Mouse (Mus musculus) lung, postnatal 10 days (tissue): ENCODE measurements at regions not wholly inside any gene's neighbourhood (a gene's known extent, or its start where the extent isn't known, plus 50 kb on each side); places are given as distances from the start of the nearest gene placed in this dataset.
A peak's percentile ranks its signal among the peaks of the same experiment; 100 is the strongest.

Experiments used
- DNase-seq: peaks from one replicate; pipeline ENCODE4 v3.0.0; 2021

DNA sequence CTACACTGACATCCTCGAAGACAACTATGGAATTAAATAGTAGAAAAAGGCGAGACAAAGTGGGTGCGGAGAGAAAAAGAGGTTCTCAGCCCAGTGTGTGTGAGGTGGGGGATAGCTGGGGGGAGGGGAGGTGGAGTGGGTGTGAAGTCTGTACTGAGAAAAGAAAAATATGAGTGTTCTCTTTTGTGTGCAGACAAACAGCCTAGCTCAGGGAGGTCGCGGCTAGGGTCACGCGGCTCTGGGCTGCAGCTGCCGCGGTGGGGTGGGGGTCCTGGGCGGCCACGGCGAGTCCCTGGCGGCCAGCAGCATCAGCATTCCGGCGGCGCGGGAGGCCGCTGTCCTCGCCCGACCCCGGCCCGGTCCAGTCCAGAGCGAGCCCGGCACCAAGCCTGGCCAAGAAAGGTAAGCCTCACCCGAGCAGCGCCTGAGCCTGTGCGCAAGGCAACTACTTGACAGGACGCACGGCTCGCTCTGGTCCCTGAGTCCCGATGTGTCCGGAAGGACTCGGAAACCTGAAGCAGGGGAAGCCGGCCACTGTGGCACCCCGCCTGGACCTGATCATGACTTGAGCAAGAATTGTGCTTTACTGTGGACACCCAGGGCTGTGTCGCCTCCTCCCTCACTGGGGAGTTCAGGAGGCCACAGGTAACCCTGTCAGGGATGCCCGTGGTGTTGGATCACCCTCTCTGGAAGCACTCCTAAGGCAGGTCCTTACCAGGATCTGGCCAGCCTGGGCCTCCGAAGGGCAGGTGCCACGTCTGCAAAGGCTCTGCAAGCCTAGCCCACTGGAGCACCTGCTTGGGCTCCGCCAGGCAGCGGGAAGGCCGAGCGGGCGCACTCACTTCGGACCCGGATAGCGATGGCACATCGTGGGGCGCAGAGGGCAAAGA lies 91.4 kb upstream of the Dio3 start:
- no peak for DNase-seq

DNA sequence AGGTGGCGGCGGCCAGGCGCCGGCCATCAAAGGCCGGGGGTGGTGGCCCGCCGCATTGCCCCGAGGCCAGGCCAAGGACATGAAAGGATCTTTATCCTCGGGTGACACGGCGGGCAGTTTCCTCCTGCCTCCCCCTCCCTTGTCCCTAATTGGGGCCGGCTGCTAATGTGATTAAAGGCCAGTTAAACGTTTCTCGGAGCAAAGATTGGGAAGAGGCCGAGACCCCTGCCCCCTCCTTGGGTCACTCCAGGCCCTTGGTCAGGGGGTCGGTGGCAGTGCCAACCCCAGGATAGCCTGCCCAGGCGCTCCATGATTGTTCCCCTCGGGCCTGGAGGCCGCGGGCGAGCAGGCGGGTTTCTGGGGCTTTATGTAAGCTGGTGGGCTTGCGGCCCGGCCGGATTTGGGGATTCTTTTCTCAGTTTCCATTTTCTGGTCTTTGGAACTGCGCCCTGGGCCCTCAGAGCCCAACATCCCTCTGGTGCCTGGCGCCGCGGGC lies 90.7 kb upstream of the Dio3 start:
- no peak for DNase-seq

DNA sequence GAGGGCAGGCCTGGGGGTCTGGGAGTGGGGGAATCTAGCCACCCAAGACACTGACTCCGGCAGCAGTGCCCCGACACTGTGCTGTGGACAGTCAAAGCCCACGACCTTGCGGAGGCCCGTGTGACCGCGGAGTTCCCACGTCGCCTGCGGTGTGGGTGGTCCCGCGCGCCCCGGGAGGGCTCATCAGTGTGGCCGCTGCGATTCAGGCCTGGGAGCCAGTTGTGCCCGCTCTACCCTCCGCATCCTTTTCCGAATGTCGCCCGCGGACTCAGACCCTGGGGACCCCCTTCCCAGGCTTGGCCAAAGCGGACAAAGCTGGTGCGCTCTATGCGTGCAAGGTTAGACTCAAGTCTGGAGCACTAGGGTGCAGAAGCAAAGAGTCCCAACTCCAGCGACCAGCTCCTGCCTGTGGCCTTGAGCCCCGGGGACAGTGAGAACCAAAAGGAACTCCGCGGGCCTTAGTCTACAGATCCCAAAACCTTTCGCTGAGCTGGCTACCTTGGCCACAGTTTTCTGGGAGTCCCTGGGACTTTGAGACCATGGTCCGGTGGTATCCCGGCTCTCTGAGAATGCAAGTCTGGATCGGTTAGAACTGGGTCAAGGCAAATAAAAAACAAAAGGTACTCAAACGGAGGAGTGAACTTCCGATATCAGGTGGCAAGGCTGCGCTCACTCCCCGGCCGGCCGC lies 90.1 kb upstream of the Dio3 start:
- DNase-seq, result no peak

DNA sequence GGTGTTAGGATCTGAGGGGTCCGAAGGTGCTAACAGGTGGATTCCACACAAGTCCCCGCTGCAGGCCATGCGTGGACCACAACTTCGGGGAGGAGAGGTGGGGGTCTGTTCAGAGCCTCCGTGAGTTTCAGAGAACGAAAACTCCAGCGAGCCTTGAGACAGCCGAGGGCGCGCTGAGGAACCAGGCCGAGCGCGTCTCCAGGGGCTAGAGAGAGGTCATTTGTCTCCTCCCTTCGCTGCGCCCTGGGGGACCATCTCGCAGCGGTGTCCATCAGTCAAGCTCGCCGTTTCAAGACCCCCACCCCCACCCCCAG lies 89.6 kb upstream of the Dio3 start:
- no peak for DNase-seq

- no peak for DNase-seq
Measured at GRCm38 (mm10) chr12:110192186-110192585, 86.7 kb upstream of the Dio3 start.

DNA sequence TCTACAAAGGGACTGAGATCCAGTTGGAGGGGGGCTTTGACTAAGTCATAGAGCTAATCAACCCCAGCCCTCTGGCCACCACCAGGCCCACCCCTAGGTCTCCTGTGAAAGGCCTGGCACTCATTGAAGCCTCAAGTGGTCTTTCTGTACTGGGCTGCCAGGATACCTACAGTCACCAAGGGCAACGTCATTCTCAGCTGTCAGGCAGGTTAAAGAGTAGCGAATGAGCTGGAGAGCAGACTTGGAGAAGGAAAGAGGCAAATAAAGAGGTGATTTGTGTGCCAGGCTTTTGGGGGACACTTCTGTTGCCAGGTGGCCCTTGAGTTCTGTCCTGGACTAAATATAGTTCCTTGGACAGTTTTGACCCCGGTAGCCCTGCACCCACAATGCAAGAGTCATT lies 81.5 kb upstream of the Dio3 start:
- peak; percentile 12 for DNase-seq

GRCm38 (mm10) chr12:110200471-110200870 lies 78.4 kb upstream of the Dio3 start:
- DNase-seq, result no peak

GRCm38 (mm10) chr12:110200887-110201286 lies 78.0 kb upstream of the Dio3 start:
- DNase-seq, result no peak

DNA sequence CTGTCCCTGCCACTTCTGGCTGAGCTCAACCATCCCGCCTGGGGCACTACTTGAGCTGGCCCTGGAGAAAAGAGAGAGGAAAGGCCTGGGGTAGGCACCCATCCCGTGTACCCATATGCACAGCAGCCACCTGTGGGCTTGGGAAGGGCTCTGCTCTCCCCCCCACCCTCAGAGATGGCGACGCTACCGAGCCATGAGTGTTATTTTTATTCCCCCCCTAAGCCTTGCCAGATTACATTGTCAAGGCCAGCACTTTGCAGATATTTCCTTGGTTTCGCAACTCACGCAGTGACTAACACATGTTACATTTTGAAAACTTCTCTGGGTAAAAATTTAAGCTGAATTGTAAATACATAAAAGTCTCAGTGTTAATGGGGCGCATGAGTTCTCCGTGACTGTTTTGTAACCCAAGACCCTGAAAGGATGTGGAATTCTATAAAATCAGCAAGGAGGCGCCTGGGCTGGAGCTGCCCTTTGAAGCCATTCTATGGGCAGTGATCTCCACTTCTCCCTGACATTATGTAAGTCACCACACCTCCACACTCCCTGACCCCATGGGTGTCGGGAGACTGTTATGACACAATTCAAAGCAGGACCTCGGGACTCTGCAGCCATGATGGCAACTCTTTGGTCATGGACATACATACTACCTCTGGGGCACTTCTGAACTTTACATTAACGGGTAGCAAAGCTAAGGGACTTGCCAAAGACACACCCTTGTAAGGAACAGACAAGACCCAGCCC lies 75.4 kb upstream of the Dio3 start:
- peak; percentile 27 for DNase-seq

- DNase-seq, result no peak
Measured at GRCm38 (mm10) chr12:110204246-110204989, 74.5 kb upstream of the Dio3 start.

- no peak for DNase-seq
Measured at GRCm38 (mm10) chr12:110206271-110206670, 72.6 kb upstream of the Dio3 start.

GRCm38 (mm10) chr12:110206812-110207211 lies 72.1 kb upstream of the Dio3 start:
- no peak for DNase-seq

GRCm38 (mm10) chr12:110207246-110207852 lies 71.5 kb upstream of the Dio3 start:
- DNase-seq, result peak; percentile 25

DNA sequence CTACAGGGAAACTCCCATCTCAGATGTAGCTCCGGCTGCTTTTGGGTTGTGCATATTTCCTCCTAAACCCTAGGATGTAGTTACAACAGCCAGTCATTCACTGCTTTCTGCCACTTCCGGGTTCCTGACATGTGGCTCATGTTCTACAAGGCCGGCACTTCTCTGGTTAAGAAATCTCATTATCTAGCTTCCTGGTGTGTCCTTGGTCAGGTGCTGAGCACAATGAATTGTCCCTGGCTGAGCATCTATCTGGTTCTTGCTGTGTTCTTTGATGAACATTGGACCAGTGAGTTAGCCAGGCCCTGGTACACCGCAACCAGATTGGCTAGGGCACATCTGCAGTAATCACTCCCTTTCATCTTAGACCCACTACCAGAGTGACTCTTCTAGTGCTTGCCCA lies 66.2 kb upstream of the Dio3 start:
- no peak for DNase-seq

GRCm38 (mm10) chr12:110214833-110215232 lies 64.0 kb upstream of the Dio3 start:
- DNase-seq, result no peak

GRCm38 (mm10) chr12:110215311-110215710 lies 63.6 kb upstream of the Dio3 start:
- DNase-seq, result no peak

- DNase-seq, result no peak
Measured at GRCm38 (mm10) chr12:110219750-110220149, 59.1 kb upstream of the Dio3 start.

GRCm38 (mm10) chr12:110220516-110220915 lies 58.4 kb upstream of the Dio3 start:
- DNase-seq, result no peak

- DNase-seq, result no peak
Measured at GRCm38 (mm10) chr12:110221184-110221583, 57.7 kb upstream of the Dio3 start.

- DNase-seq, result no peak
Measured at GRCm38 (mm10) chr12:110221679-110222078, 57.2 kb upstream of the Dio3 start.

DNA sequence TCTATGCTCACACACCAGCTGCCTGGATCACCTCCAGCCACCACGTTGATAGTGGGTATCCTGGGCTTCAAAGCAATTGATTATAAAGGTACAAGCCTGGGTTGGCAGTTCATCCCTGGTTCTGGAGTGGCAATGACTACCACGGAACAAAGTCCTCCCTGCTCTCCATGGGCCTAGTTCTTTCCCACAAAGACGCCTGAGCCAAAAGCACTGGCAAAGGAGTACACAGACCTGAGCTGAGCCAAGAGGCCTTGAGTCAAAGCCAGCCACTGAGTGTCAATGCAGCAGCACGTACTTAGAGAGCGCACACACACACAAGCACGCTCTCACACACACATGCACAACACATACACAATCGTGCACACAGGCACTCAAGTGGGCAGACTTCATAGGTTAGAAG lies 54.6 kb upstream of the Dio3 start:
- no peak for DNase-seq

- DNase-seq, result no peak
Measured at GRCm38 (mm10) chr12:110228011-110228411, 50.9 kb upstream of the Dio3 start.
